Mouse (Mus musculus) heart, postnatal 36 days (tissue): ENCODE results near the gene Herpud1. TPM values are rescaled to one million over a fixed set of nuclear protein-coding genes. Genes with fewer than 3 reads are reported as not detected.
A peak's percentile ranks its signal among the peaks of the same experiment; 100 is the strongest.
"Not testable (repeated sequence)": the region's sequence is repeated elsewhere in the genome, so short reads cannot be mapped to it uniquely, and the experiment has no call there.

Experiments used
- DNase-seq, 2 experiments: peaks; one replicate each; pipeline ENCODE4 v3.0.0; 2021 to 2022
- intact Hi-C: fragments of 180-260 bp; cut with DNase I; formaldehyde crosslinking; loops from one replicate; pipeline ENCODE4 v1.15.1; 2025
- total RNA-seq, 2 experiments: library from RNA; stranded (reverse); gene quantifications; 2 replicates each; pipeline ENCODE4 v1.2.3; 2021

Gene Herpud1
- total RNA-seq, 2 experiments from 2014 or later, result 281 to 377 TPM

DNA sequence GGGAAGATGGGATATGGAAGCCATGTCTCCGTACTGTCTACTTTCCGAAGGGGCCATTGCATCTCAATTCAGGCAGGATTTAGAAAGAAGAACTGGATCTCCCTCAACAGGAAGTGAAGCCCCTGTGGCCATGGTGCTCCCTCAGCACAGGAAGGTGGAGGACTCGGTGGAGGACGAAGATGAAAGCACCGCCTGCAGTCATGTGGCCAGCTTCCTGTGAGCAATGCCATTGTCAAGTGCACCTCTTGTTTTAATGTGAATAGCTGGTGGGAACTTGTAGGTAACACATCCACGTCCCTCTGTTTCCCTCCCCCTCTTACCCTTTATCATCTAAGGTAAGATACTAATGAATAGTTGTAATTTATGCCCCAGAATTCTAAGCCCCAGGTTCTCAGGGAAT, 12.3 kb downstream of the Herpud1 start:
- no peak for DNase-seq
- intact Hi-C loops, result loop anchor here (5.0 kb wide), 1 partner anchor 89 kb away; no protein-coding TSS in a partner anchor

GRCm38 (mm10) chr8:94399361-94399953, 13.2 kb downstream of the Herpud1 start:
- intact Hi-C loops, result loop anchor here (5.0 kb wide), 1 partner anchor 88 kb away; no protein-coding TSS in a partner anchor
- DNase-seq, result no peak

- intact Hi-C loops, result loop anchor here (5.0 kb wide), 1 partner anchor 87 kb away; no protein-coding TSS in a partner anchor
These were observed 13.7 kb downstream of the Herpud1 start for GRCm38 (mm10) chr8:94399957-94400356.

GRCm38 (mm10) chr8:94408443-94409080, 22.3 kb downstream of the Herpud1 start:
- no peak for DNase-seq
- intact Hi-C loops, result no loop called here

More at GRCm38 (mm10) chr8:94399957-94400356, 13.7 kb downstream of the Herpud1 start:
- not testable (repeated sequence) for DNase-seq

DNA sequence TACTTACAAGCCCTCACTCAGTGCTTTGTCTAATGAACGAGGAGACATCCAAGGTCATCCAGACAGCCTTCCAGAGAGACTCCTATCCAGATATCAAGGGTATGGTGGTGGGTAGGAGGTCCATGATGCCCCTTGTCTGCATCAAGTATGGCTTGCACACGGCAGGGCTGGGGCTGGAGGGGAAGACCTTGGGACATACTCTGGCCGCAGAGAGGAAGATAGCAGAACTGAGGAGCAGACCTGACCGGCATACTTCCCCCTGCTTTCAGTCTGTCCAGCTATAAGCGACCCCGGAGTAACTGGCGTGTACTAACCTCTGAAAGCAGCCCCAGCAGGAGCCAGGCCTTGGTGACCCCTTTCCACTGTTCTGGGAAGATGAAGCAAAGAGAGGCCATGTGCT, 23.3 kb downstream of the Herpud1 start:
- DNase-seq, result no peak
- intact Hi-C loops, result no loop called here

DNA sequence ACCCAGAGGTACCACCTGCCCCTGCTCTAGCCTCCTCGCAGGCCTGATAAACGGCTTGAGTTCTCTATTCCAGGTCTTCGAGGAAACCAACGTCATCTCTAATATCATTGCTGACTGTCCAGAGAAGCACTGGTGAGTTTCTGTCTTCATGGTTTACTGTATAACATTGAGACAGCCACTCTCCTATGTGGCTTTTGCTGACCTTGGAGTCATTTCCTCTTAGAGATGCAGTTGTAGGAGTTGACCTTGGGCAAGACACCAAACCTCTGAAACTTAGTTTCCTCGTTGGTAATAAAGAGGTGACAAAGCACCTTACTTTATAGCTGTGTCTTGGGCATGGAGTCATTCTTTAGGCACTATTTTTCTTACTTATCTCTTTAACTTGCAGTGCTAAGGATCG, 26.3 kb downstream of the Herpud1 start:
- no peak for DNase-seq
- intact Hi-C loops, result no loop called here

GRCm38 (mm10) chr8:94413509-94413908, 27.3 kb downstream of the Herpud1 start:
- intact Hi-C loops, result no loop called here
- DNase-seq, result no peak

DNA sequence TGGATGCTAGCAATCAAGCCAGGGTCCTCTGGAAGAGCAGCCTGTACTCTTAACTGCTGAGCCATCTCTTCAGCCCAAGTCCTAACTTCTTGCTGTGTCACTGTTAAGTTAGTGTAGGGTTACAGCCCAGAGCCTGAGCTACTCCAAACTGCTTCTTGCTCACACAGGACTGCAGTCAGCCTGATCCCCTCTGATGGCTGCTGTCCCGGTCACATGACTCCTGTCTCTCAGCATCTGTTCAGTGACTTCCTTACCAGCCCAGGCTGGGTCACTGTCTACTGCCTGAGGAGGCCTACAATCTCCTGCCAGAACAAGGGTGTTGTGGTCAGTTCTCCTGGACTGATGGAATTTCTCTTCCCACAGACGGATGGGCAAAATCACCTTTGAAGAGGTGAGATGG, 29.0 kb downstream of the Herpud1 start:
- intact Hi-C loops, result loop anchor here (5.0 kb wide), 1 partner anchor 37 kb away; no protein-coding TSS in a partner anchor
- no peak for DNase-seq

DNA sequence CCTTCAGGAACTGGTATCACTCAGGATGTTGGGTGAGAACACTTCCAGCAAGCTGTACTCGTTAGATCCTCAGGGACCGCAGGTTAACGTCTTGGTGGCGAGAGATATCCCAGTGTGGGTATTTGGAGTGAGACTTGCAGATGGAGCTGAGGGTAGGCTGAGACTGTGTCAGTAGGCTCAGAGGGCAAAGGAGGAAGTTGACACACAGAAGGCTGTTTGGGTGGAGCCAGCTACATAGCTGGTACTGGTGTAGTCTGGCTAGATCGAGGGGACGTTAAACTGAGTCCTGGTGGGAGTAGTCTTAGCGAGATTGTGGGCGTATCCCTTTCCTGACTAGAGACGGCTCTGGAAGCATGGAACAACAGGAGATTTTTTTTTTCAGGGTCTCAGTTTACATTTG, 31.8 kb downstream of the Herpud1 start:
- intact Hi-C loops, result loop anchor here (5.0 kb wide), 1 partner anchor 34 kb away; no protein-coding TSS in a partner anchor
- no peak for DNase-seq

GRCm38 (mm10) chr8:94422270-94422669, 36.0 kb downstream of the Herpud1 start:
- no peak for DNase-seq
- intact Hi-C loops, result no loop called here

DNA sequence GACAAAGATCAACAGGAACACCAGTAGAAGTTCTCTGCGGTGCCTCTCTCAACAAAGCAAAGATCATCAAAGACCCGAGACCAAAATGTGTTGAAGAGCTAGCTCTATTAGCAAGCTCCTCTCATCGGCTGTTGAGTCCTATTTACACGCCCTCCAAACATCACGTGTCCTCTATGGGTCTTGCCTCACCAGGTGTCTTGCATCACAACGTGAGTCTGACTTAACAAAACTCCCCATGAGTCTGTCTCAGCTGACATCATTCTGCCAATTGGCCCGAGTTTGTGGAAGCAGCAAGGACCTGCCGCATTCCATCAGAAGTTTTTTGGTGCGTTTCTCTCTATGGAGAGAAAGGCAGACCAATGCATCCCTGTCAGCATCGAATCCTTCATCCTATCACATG, 41.7 kb downstream of the Herpud1 start:
- intact Hi-C loops, result no loop called here
- DNase-seq, result no peak

DNA sequence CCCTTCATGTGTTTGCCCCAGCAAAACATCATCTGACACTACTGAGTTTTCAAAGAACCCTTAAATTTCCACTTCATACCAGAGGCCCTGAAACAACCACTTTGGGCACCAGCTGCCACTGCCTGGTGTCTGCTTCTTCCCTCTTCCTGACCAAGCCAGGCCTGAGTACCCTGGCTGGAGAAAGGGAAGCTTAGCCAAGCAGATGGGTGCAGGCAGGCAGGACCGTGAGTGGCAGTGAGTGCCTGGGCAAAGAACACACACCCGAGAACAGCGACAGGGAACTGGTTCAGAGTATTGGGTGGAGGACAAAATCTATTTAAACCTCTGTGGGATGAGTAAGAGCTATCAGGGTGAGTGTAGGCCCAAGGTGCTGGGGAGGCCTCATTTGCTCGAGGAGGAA, 42.2 kb downstream of the Herpud1 start:
- no peak for DNase-seq
- intact Hi-C loops, result no loop called here

- intact Hi-C loops, result no loop called here
- DNase-seq, result no peak
These were observed 43.1 kb downstream of the Herpud1 start for GRCm38 (mm10) chr8:94429376-94429775.

DNA sequence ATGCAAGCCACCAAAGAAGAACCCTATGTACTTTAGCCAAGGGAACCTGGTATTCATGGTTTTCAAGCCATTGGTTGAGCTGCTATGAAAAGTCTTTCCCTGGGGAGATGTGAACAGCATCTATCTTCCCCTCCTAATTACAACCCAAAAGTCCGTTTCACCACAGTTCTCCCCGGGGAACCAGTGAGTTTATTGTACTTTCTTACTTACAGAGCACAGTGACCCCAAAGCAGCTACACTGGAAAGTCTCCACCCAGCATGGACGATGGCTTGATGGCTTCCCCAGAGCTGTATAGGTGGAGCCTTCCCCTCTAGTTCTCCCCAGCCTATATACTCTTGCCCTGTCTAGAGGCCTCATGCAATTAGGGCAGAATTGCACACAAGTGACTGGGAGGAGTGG, 46.0 kb downstream of the Herpud1 start:
- intact Hi-C loops, result loop anchor here (5.0 kb wide), 1 partner anchor 60 kb away; no protein-coding TSS in a partner anchor
- DNase-seq, result no peak

GRCm38 (mm10) chr8:94433981-94434466, 47.8 kb downstream of the Herpud1 start, which contains the start of gene Nlrc5:
Nlrc5 (plus strand) TSS chr8:94434356.
- DNase-seq, result peak; percentile 71 to 73
- intact Hi-C loops, result loop anchor here (1.0 to 5.0 kb wide), 2 partner anchors 58 to 91 kb away; no protein-coding TSS in a partner anchor

- intact Hi-C loops, result loop anchor here (1.0 to 5.0 kb wide), 2 partner anchors 57 to 92 kb away; no protein-coding TSS in a partner anchor
- DNase-seq, result no peak
These were observed 48.7 kb downstream of the Herpud1 start for GRCm38 (mm10) chr8:94434958-94435357.

DNA sequence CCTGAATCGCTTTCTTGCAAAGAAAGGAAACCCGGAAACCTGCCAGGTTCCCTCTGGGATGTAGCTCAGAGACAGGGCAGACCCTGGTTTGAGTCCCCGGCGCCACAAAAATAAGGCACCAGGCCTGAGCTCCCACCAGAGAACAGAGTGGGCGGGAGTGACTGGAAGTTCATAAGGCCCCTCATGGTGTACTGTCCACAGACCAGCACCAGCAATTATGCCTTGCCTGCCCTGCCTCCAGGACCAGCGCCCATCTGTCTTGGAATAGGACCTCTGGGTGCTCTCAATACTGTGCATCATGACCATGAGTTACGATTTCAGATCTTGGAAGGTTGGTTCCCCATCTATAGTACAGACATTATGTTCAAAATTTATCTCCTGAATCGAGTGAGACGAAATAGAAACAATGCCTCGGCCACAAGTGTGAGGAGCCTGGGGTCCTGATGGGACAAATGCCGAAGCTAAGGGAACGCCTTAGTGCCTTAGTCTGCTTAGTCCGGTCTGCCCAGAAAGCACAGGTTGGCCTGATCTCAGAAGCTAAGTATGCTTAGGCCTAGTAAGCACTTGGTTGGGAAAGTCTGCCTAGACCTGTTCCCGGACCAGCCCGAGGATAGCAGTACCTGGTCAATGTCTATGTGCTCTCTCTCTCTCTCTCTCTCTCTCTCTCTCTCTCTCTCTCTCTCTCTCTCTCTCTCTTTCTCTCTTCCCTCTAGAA, 49.3 kb downstream of the Herpud1 start:
- no peak for DNase-seq
- intact Hi-C loops, result no loop called here

DNA sequence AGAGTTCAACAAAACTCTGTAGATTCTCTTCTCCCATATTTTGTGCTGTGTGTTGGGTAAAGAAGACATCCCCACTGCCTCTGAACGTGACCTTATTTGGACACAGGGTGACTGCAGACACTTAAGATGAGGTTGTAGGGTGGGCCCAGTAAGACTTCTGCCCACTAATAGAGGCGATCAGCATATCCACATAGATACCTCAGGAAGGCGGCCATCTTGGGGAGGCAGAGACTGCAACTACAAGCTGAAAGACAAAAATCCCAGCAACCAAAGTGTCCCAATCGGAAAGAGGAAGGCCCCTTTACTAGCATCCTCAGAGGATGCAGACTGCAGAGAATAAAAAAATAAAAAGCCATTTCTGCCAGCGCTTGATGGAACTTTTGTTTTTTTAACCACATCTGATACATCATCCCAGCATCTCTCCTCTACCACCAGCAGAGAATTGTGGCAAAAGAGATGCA, 49.9 kb downstream of the Herpud1 start:
- intact Hi-C loops, result no loop called here

GRCm38 (mm10) chr8:94436900-94437299, 50.7 kb downstream of the Herpud1 start:
- intact Hi-C loops, result no loop called here
- DNase-seq, result no peak

More for the DNA sequence above, 49.9 kb downstream of the Herpud1 start:
- no peak for DNase-seq

GRCm38 (mm10) chr8:94438659-94439058, 52.4 kb downstream of the Herpud1 start:
- DNase-seq, result no peak
- intact Hi-C loops, result no loop called here

- DNase-seq, result no peak
- intact Hi-C loops, result no loop called here
These were observed 53.5 kb downstream of the Herpud1 start for GRCm38 (mm10) chr8:94439691-94440090.
